15 mouse cellular contexts compared by ENCODE assay signal in genomic region chr2:159057506-159057905, GRCm38 (mm10).
DNase-seq lines count a peak whose midpoint lies in the region; ATAC-seq and TF ChIP-seq lines count a peak whose summit lies in the region.
"Had no signal": no experiment of that assay in that cellular context is flagged by ENCODE, and none has a peak within 500 bp of the region (broad histone marks: within the 10 kb centered on the region; RNA-seq: fewer than 3 reads in every experiment).

No protein-coding gene starts in this region.

- peak; percentile 32 to 35 for DNase-seq in heart, adult 2 months
- no peak for DNase-seq in heart, postnatal 25 days (ENCODE audit: low spot score)
- peak; percentile 22 for DNase-seq in ovary, adult 18-20 months (ENCODE audit: low spot score)
- no peak for DNase-seq in ovary, postnatal 14 days (ENCODE audit: low spot score)
- DNase-seq in heart, adult 9 months (ENCODE audit: low spot score in 2 of 2) = peak; percentile 17 to 39
- DNase-seq in layer of hippocampus, postnatal 10 days (ENCODE audit: low spot score in 2 of 2) = no peak
- DNase-seq: cerebellum, adult 2 months; layer of hippocampus, adult 9-11 months; left cerebral cortex, postnatal 4 days; thymus, adult 18-20 months had no signal

- intact Hi-C loops in heart, adult 2 months (cut with DNase I) = no loop called here
- intact Hi-C loops in heart, postnatal 25 days (cut with DNase I) = loop anchor here (10.0 kb wide), 1 partner anchor 947 kb away; no protein-coding TSS in a partner anchor

- no peak for TF ChIP-seq EP300 in heart, adult 2 months (IDR thresholded peaks at IDR 0.05; ENCODE audit: insufficient read depth, low read depth, low read length)

- TF ChIP-seq POLR2A in heart, adult 2 months (IDR thresholded peaks at IDR 0.05; ENCODE audit: insufficient read depth, low read depth, low read length) = no peak

- no peak overlapping the region for H3K4me3 ChIP-seq in heart, adult 2 months
- H3K4me3 ChIP-seq in intestine, postnatal 0 days (ENCODE audit: low read depth, low read length) = no peak overlapping the region
- H3K4me3 ChIP-seq: forebrain, embryonic 13.5 days; heart, embryonic 15.5 days; liver, embryonic 12.5 days had no signal

- no peak overlapping the region for H3K4me2 ChIP-seq in intestine, postnatal 0 days (replicated peaks; ENCODE audit: low read depth)
- H3K4me2 ChIP-seq: forebrain, embryonic 13.5 days; heart, embryonic 15.5 days; liver, embryonic 12.5 days had no signal

- TF ChIP-seq CTCF in heart, adult 2 months (IDR thresholded peaks at IDR 0.05) = no peak
- TF ChIP-seq CTCF in intestine, postnatal 0 days (IDR thresholded peaks at IDR 0.05; ENCODE audit: low read depth) = no peak

- no peaks in the 10 kb centered on the region for H3K9me3 ChIP-seq in intestine, postnatal 0 days (ENCODE audit: control insufficient read depth)
- H3K9me3 ChIP-seq: forebrain, embryonic 13.5 days; heart, embryonic 15.5 days; liver, embryonic 12.5 days had no signal

- no peaks in the 10 kb centered on the region for H3K27me3 ChIP-seq in heart, adult 2 months (ENCODE audit: control insufficient read depth, insufficient read depth, low read length)
- no peaks in the 10 kb centered on the region for H3K27me3 ChIP-seq in intestine, postnatal 0 days (replicated peaks; ENCODE audit: control insufficient read depth, insufficient read depth, low read length)
- H3K27me3 ChIP-seq: forebrain, embryonic 13.5 days; heart, embryonic 15.5 days; liver, embryonic 12.5 days had no signal

- no peak overlapping the region for H3K9ac ChIP-seq in heart, adult 2 months (ENCODE audit: low read depth, low read length)
- no peak overlapping the region for H3K9ac ChIP-seq in intestine, postnatal 0 days (ENCODE audit: low read depth, low read length)
- H3K9ac ChIP-seq: forebrain, embryonic 13.5 days; heart, embryonic 15.5 days; liver, embryonic 12.5 days had no signal

- no peaks in the 10 kb centered on the region for H3K79me2 ChIP-seq in heart, adult 2 months (replicated peaks; ENCODE audit: control insufficient read depth, insufficient read depth, low read length)

- no peaks in the 10 kb centered on the region for H3K36me3 ChIP-seq in heart, adult 2 months (ENCODE audit: control insufficient read depth, insufficient read depth, low read length)
- H3K36me3 ChIP-seq in intestine, postnatal 0 days (ENCODE audit: control insufficient read depth, insufficient read depth) = no peaks in the 10 kb centered on the region
- H3K36me3 ChIP-seq: G1E; heart, embryonic 15.5 days; liver, embryonic 12.5 days had no signal

- no peak for ATAC-seq in intestine, postnatal 0 days
- ATAC-seq: forebrain, embryonic 13.5 days; liver, embryonic 12.5 days had no signal

- H3K27ac ChIP-seq in heart, adult 2 months = no peak overlapping the region
- no peak overlapping the region for H3K27ac ChIP-seq in intestine, postnatal 0 days (ENCODE audit: low read depth, low read length)
- H3K27ac ChIP-seq: forebrain, embryonic 13.5 days; heart, embryonic 15.5 days; liver, embryonic 12.5 days had no signal

- WGBS in heart, adult 2 months = 48% methylated on average over 5 of the region's 5 CpGs
- WGBS in intestine, postnatal 0 days = 67% methylated on average over 5 of the region's 5 CpGs

- H3K4me1 ChIP-seq in heart, adult 2 months (ENCODE audit: control insufficient read depth, insufficient read depth, low read length) = peaks cover 3% of the 10 kb centered on the region
- no peaks in the 10 kb centered on the region for H3K4me1 ChIP-seq in intestine, postnatal 0 days (replicated peaks; ENCODE audit: control insufficient read depth, insufficient read depth, low read length)
- H3K4me1 ChIP-seq: forebrain, embryonic 13.5 days; heart, embryonic 15.5 days; liver, embryonic 12.5 days had no signal

Comparison
In these comparisons a context has a peak if more than half of its experiments do, and no peak if none do; other contexts are left out.
1. DNase-seq: peak in heart, adult 2 months (2 of 2), ovary, adult 18-20 months (single experiment) and heart, adult 9 months (2 of 2); none in heart, postnatal 25 days (single experiment), ovary, postnatal 14 days (single experiment) and layer of hippocampus, postnatal 10 days (0 of 2).